Mouse (Mus musculus): ENCODE measurements around the gene Camsap1.

The Camsap1 gene

GRCm38 (mm10) chr2:25884756-25885155 is 98.3 kb downstream of the Camsap1 start:
- no peak for DNase-seq (ENCODE audit: low spot score)

- no peak for DNase-seq (ENCODE audit: low spot score)
These were observed 100.8 kb downstream of the Camsap1 start for GRCm38 (mm10) chr2:25882276-25882675.

GRCm38 (mm10) chr2:25879061-25879460 is 104.0 kb downstream of the Camsap1 start:
- no peak for DNase-seq (ENCODE audit: low spot score)

- DNase-seq (ENCODE audit: low spot score), result no peak
These were observed 104.6 kb downstream of the Camsap1 start for GRCm38 (mm10) chr2:25878516-25878915.

- no peak for DNase-seq (ENCODE audit: low spot score)
These were observed 105.3 kb downstream of the Camsap1 start for GRCm38 (mm10) chr2:25877736-25878268.

GRCm38 (mm10) chr2:25877250-25877735 is 105.8 kb downstream of the Camsap1 start:
- DNase-seq (ENCODE audit: low spot score), result no peak

All from embryo, embryonic 10.5 days (tissue).